Mouse (Mus musculus) heart, adult 18-20 months (tissue): Measurements from ENCODE around the gene Crkl. TPM values are rescaled to one million over a fixed set of nuclear protein-coding genes. Genes with fewer than 3 reads are reported as not detected.
A peak's percentile ranks its signal among the peaks of the same experiment; 100 is the strongest.
"Not testable (repeated sequence)": the region's sequence is repeated elsewhere in the genome, so short reads cannot be mapped to it uniquely, and the experiment has no call there.

Experiments
- DNase-seq, 2 experiments: peaks; one replicate each; pipeline ENCODE4 v3.0.0; 2021 to 2022; ENCODE audit warnings: mixed read lengths in 1 of 2
- total RNA-seq, 2 experiments: library from RNA; stranded (reverse); gene quantifications; 2 replicates each; pipeline ENCODE4 v1.2.3; 2021

Crkl gene
- total RNA-seq, 2 experiments from 2014 or later: 28.9 to 29.4 TPM

DNA sequence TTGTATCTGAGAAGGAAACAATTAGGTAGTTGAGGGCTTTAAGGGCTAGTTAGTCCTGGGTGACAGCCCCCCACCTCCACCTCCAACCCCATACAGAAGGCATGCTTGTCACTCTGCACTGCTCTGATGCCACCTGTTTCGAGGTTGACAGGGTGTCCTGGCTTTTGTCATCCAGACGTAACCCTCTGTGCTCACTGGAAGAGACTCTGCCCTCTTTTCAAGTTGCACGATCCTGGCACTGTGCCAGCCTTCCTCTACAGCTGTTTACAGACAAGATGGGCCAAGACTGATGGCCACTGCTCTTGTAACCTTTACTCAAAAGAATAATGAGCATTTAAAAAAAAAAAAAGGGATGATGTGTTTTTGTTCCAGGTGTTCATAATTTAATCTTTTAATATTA lies 34.7 kb downstream of the Crkl start:
- peak; percentile 22 to 47 for DNase-seq

DNA sequence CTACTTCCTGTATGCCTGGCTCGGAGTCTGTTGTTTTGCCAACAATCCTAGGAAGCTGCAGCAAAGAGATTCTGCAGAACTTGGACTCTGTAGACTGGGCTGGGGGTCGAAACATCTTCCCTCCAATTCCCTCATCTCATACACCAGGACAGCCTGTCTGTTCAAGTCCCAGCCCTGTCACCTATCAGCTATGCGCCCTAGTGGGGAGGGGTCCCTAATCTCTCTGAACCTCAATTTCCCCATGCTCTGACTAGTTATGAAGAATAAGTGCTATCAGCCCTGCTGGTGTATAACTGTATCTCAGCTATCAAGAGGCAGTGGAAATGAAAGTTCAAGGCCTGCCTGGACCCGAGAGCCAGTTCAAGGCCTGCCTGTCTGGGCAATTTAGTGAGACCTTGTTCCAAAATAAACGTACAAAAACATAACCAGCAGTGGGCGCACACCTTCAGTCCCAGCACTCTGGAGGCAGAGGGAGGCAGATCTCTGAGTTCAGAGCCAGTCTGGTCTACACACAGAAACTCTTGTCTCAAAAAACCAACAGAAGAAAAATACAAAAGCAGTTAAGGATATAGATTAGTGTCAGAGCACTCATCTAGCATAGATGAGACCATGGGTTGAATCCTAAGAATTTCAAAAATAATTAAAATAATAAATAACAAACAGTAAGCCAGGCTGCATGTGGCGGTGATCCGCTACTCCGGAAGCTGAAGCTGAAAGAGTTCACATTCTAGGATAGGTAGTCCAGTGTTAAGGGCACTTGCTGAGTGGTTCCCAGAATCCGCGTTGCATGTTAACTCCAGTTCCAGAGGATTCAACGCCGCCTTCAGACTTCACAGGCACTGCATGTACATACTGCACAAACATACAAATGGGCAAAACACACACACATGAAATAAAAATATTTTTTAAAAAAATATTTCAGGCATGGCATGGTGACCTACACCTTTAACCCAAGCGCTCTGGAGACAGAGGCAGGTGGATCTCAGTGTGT lies 37.0 kb downstream of the Crkl start:
- DNase-seq: no peak

GRCm38 (mm10) chr16:17489469-17490111 lies 37.8 kb downstream of the Crkl start, which contains the start of gene Aifm3:
TSS of gene Aifm3 (plus strand) at chr16:17489611.
- no peak for DNase-seq

- no peak for DNase-seq
Measured at GRCm38 (mm10) chr16:17491154-17491553, 39.4 kb downstream of the Crkl start.

- no peak for DNase-seq
Measured at GRCm38 (mm10) chr16:17491896-17492561, 40.2 kb downstream of the Crkl start.

- peak; percentile 37 to 45 for DNase-seq
Measured at GRCm38 (mm10) chr16:17496499-17497305, 44.9 kb downstream of the Crkl start.

GRCm38 (mm10) chr16:17499249-17499883 lies 47.6 kb downstream of the Crkl start:
- DNase-seq: no peak

DNA sequence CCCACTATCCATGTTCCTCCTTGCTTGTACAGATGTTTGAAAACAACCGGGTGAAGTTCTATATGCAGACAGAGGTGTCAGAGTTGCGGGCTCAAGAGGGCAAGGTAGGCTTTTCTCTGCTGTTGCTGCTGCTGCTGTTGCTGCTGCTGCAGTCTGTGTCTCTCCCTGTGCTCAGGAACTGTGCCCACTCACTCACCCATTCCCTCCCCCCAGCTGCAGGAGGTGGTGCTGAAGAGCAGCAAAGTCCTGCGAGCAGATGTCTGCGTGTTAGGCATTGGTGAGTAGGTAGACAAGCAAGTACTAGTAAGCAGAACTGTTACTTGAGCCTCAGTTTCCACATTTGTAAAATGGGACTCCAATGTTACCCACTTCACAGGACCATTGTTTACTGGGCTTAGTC lies 50.9 kb downstream of the Crkl start:
- no peak for DNase-seq

GRCm38 (mm10) chr16:17507018-17507552 lies 55.3 kb downstream of the Crkl start:
- no peak for DNase-seq

- DNase-seq: not testable (repeated sequence)
Measured at GRCm38 (mm10) chr16:17508031-17508430, 56.2 kb downstream of the Crkl start.

- peak; percentile 92 to 95 for DNase-seq
Measured at GRCm38 (mm10) chr16:17508546-17509239, 56.9 kb downstream of the Crkl start, which contains the start of gene Lztr1. TSS of gene Lztr1 (plus strand) at chr16:17508688.

DNA sequence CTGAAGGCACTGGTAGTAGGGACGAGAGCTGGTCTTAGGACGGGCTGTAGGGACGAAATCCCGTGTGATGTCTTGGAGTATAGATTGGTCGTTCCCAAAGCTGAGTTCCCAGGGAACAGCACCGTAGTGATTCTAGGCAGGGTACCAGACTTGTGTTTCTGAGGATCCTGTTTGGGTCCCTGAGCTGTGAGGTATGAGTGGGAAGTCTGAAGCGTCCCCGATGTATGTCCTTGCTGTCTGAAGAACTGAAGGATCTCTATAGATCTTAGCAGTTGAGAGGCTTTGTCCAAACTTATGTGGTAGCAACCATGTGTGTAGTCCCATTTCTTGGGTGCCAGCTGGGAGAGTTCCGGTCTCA lies 57.4 kb downstream of the Crkl start:
- no peak for DNase-seq

GRCm38 (mm10) chr16:17510143-17510542 lies 58.4 kb downstream of the Crkl start:
- no peak for DNase-seq

GRCm38 (mm10) chr16:17510686-17511085 lies 58.9 kb downstream of the Crkl start:
- DNase-seq: no peak

DNA sequence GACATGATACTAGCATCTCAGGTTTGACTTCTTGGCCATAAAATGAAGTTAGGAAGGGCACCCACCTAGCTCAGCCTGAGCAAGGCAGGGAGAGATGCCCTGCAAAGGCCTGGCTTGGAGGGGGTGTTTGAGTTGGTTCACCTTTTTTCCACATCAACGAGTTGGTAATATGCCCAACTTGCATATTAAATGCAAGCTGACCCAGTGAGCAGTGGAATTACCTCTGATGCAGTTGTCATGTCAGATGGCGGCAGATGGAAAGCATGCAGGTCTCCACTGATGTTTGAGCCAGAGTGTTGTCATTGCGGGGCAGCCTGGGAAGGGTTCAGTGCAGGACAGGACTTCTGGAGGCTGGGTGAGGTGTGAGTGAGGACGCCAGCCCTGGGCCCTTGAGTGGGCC lies 59.6 kb downstream of the Crkl start:
- no peak for DNase-seq

GRCm38 (mm10) chr16:17518910-17519309 lies 67.1 kb downstream of the Crkl start:
- DNase-seq: no peak

- no peak for DNase-seq
Measured at GRCm38 (mm10) chr16:17524156-17524555, 72.4 kb downstream of the Crkl start.

- DNase-seq: no peak
Measured at GRCm38 (mm10) chr16:17525524-17525923, 73.7 kb downstream of the Crkl start.

DNA sequence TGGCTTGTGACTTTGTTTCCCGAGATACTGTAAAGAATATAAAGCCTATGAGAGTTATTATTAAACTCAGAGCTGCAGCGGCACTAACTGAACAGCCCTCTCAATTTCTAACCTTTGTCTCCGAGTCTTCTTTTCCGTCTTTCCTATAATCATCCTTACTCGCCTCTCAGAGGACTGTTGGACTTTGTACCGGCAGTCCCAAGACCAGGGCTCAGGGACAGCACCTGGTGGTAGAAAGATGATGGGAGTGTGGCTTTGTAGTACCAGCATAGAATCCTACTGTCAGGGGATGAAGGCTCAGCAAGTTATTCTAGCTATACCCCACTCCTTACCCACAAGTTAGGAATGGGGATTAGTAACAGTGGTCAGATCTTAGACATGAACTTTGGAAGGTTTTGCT lies 74.4 kb downstream of the Crkl start:
- no peak for DNase-seq

DNA sequence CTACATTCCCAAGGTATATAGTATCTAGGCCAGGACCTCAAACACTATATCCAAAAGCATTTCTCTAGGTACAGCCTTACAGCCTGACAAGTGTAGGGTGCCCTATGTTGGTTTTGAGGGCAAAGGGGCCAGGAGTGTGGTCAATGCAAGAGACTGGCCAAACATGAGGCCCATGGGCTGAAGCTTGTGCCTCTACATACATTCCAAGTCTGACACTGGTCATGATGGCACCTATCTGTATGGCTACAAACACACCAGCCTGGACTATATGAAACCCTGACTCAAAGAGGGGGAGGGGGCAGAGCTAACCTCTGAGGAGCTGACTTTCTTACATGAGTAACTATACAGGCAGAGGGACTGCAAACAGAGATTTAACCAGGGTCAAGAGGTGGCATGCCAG lies 75.8 kb downstream of the Crkl start:
- DNase-seq: no peak
